Mouse (Mus musculus) hindlimb bud, embryonic 11.5 days (tissue): ENCODE results near the gene Zfp609.

Experiments used
- DNase-seq: peaks from one replicate; pipeline ENCODE4 v3.0.0-alpha.2; 2012; ENCODE audit warnings: low read depth, low spot score; ENCODE audit errors: extremely low spot score

Zfp609 gene

GRCm38 (mm10) chr9:65771011-65771664 lies 56.2 kb downstream of the Zfp609 start:
- DNase-seq, result no peak

GRCm38 (mm10) chr9:65762728-65763127 lies 64.6 kb downstream of the Zfp609 start:
- no peak for DNase-seq

GRCm38 (mm10) chr9:65759992-65760391 lies 67.4 kb downstream of the Zfp609 start:
- DNase-seq, result no peak

GRCm38 (mm10) chr9:65759256-65759655 lies 68.1 kb downstream of the Zfp609 start:
- DNase-seq, result no peak

- no peak for DNase-seq
Observed at GRCm38 (mm10) chr9:65757826-65758225, 69.5 kb downstream of the Zfp609 start.

- DNase-seq, result no peak
Observed at GRCm38 (mm10) chr9:65755673-65756375, 71.5 kb downstream of the Zfp609 start.

- no peak for DNase-seq
Observed at GRCm38 (mm10) chr9:65755164-65755563, 72.2 kb downstream of the Zfp609 start.

GRCm38 (mm10) chr9:65752632-65753031 lies 74.7 kb downstream of the Zfp609 start:
- DNase-seq, result no peak

GRCm38 (mm10) chr9:65751906-65752305 lies 75.5 kb downstream of the Zfp609 start:
- no peak for DNase-seq

GRCm38 (mm10) chr9:65748102-65748501 lies 79.3 kb downstream of the Zfp609 start:
- DNase-seq, result peak; percentile 52

GRCm38 (mm10) chr9:65746479-65746878 lies 80.9 kb downstream of the Zfp609 start:
- no peak for DNase-seq

GRCm38 (mm10) chr9:65745456-65745855 lies 81.9 kb downstream of the Zfp609 start:
- DNase-seq, result no peak

- DNase-seq, result no peak
Observed at GRCm38 (mm10) chr9:65744171-65745082, 82.9 kb downstream of the Zfp609 start.

GRCm38 (mm10) chr9:65743809-65744170 lies 83.6 kb downstream of the Zfp609 start:
- no peak for DNase-seq

- DNase-seq, result no peak
Observed at GRCm38 (mm10) chr9:65743322-65743721, 84.0 kb downstream of the Zfp609 start.

- DNase-seq, result no peak
Observed at GRCm38 (mm10) chr9:65742777-65743176, 84.6 kb downstream of the Zfp609 start.

GRCm38 (mm10) chr9:65741066-65741852 lies 86.1 kb downstream of the Zfp609 start:
- DNase-seq, result no peak

GRCm38 (mm10) chr9:65734931-65735330 lies 92.4 kb downstream of the Zfp609 start:
- DNase-seq, result no peak

GRCm38 (mm10) chr9:65728588-65728987 lies 98.8 kb downstream of the Zfp609 start:
- DNase-seq, result no peak

GRCm38 (mm10) chr9:65727491-65727890 lies 99.9 kb downstream of the Zfp609 start:
- no peak for DNase-seq

GRCm38 (mm10) chr9:65726431-65726830 lies 100.9 kb downstream of the Zfp609 start:
- no peak for DNase-seq
